Mouse (Mus musculus) gastrocnemius, postnatal 14 days (tissue): ENCODE results near the gene Mgat3. TPM values are rescaled to one million over a fixed set of nuclear protein-coding genes. Genes with fewer than 3 reads are reported as not detected.

Experiments
- DNase-seq: peaks from one replicate; pipeline ENCODE4 v3.0.0; 2021; ENCODE audit warnings: mixed read lengths
- intact Hi-C: fragments of 180-260 bp; cut with DNase I; formaldehyde crosslinking; loops from one replicate; pipeline ENCODE4 v1.15.1; 2025; ENCODE audit warnings: low total_unique reads
- total RNA-seq, 2 experiments: library from RNA; stranded (reverse); gene quantifications; 2 replicates each; pipeline ENCODE4 v1.2.3; 2021

Gene Mgat3
- total RNA-seq, 2 experiments from 2014 or later, result 1.3 to 3.1 TPM

- intact Hi-C loops, result no loop called here
- no peak for DNase-seq
Measured at GRCm38 (mm10) chr15:80171791-80172190, 1.7 kb upstream of the Mgat3 start.

- intact Hi-C loops, result no loop called here
- no peak for DNase-seq
Measured at GRCm38 (mm10) chr15:80173781-80174597, 468 bp downstream of the Mgat3 start.

GRCm38 (mm10) chr15:80174598-80174875, 1.0 kb downstream of the Mgat3 start:
- no peak for DNase-seq
- intact Hi-C loops, result no loop called here

- DNase-seq, result no peak
- intact Hi-C loops, result no loop called here
Measured at GRCm38 (mm10) chr15:80175316-80175715, 1.8 kb downstream of the Mgat3 start.

GRCm38 (mm10) chr15:80175756-80176155, 2.2 kb downstream of the Mgat3 start:
- no peak for DNase-seq
- intact Hi-C loops, result no loop called here

GRCm38 (mm10) chr15:80181561-80181960, 8.0 kb downstream of the Mgat3 start:
- intact Hi-C loops, result no loop called here
- DNase-seq, result no peak

GRCm38 (mm10) chr15:80182072-80182700, 8.7 kb downstream of the Mgat3 start:
- intact Hi-C loops, result no loop called here
- DNase-seq, result no peak

GRCm38 (mm10) chr15:80188927-80189326, 15.4 kb downstream of the Mgat3 start:
- intact Hi-C loops, result no loop called here

GRCm38 (mm10) chr15:80190075-80190474, 16.6 kb downstream of the Mgat3 start:
- intact Hi-C loops, result no loop called here
- no peak for DNase-seq

More at GRCm38 (mm10) chr15:80188927-80189326, 15.4 kb downstream of the Mgat3 start:
- no peak for DNase-seq

GRCm38 (mm10) chr15:80191585-80192245, 18.2 kb downstream of the Mgat3 start:
- intact Hi-C loops, result no loop called here
- no peak for DNase-seq

GRCm38 (mm10) chr15:80192246-80192585, 18.7 kb downstream of the Mgat3 start:
- no peak for DNase-seq
- intact Hi-C loops, result no loop called here

GRCm38 (mm10) chr15:80192847-80193246, 19.3 kb downstream of the Mgat3 start:
- DNase-seq, result no peak
- intact Hi-C loops, result no loop called here

- no peak for DNase-seq
- intact Hi-C loops, result no loop called here
Measured at GRCm38 (mm10) chr15:80199556-80199955, 26.0 kb downstream of the Mgat3 start.

GRCm38 (mm10) chr15:80202111-80202775, 28.7 kb downstream of the Mgat3 start:
- intact Hi-C loops, result no loop called here

GRCm38 (mm10) chr15:80203406-80203805, 29.9 kb downstream of the Mgat3 start:
- DNase-seq, result no peak
- intact Hi-C loops, result no loop called here

More at GRCm38 (mm10) chr15:80202111-80202775, 28.7 kb downstream of the Mgat3 start:
- no peak for DNase-seq

- intact Hi-C loops, result no loop called here
- no peak for DNase-seq
Measured at GRCm38 (mm10) chr15:80206057-80206565, 32.6 kb downstream of the Mgat3 start.

- intact Hi-C loops, result no loop called here
- DNase-seq, result no peak
Measured at GRCm38 (mm10) chr15:80208446-80208845, 34.9 kb downstream of the Mgat3 start.

GRCm38 (mm10) chr15:80213688-80214087, 40.2 kb downstream of the Mgat3 start:
- intact Hi-C loops, result no loop called here
- no peak for DNase-seq

- no peak for DNase-seq
- intact Hi-C loops, result no loop called here
Measured at GRCm38 (mm10) chr15:80215716-80216479, 42.4 kb downstream of the Mgat3 start.
